In the genomic region with DNA sequence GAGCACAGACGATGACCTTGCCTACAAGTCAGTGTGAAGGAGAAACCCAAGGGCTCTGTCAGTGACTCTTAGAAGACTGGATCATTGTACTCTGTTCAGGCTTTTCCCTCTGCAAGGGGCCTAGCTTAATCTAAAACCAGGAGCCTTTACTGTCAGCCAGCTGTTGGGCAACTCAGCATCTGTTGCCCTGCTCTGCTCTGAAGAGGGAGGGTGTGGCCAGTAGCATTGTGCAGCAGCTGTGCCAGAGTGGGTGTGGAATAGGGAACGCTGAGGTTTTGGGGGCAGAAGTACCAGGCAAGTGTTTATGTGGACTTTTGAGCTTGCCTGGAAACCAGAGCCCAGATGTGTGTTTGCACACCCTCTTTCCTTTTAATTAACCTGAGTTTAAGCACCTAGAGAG, we compare ENCODE assay signal across 11 mouse cellular contexts.
A peak's percentile ranks its signal among the peaks of the same experiment; 100 is the strongest.
DNase-seq lines count a peak whose midpoint lies in the region; ATAC-seq and TF ChIP-seq lines count a peak whose summit lies in the region.
"Had no signal": no experiment of that assay in that cellular context is flagged by ENCODE, and none has a peak within 500 bp of the region (broad histone marks: within the 10 kb centered on the region; RNA-seq: fewer than 3 reads in every experiment).

No protein-coding gene starts in this region.

- H3K36me3 ChIP-seq in neural tube, embryonic 14.5 days (ENCODE audit: control insufficient read depth, insufficient read depth, low read length), result peaks cover 12% of the 10 kb centered on the region
- peaks cover 44% of the 10 kb centered on the region for H3K36me3 ChIP-seq in neural tube, embryonic 15.5 days
- peaks cover 64% of the 10 kb centered on the region for H3K36me3 ChIP-seq in forebrain, embryonic 14.5 days (ENCODE audit: control insufficient read depth, insufficient read depth, low read length)
- peaks cover 96% of the 10 kb centered on the region for H3K36me3 ChIP-seq in midbrain, embryonic 10.5 days

- H3K4me2 ChIP-seq in neural tube, embryonic 14.5 days (ENCODE audit: low read depth, low read length), result no peak overlapping the region
- no peak overlapping the region for H3K4me2 ChIP-seq in neural tube, embryonic 15.5 days
- H3K4me2 ChIP-seq in forebrain, embryonic 14.5 days (ENCODE audit: low read length), result no peak overlapping the region

- no peak overlapping the region for H3K9ac ChIP-seq in neural tube, embryonic 14.5 days (replicated peaks; ENCODE audit: low read depth, low read length)
- H3K9ac ChIP-seq in neural tube, embryonic 15.5 days (replicated peaks), result no peak overlapping the region
- H3K9ac ChIP-seq in forebrain, embryonic 14.5 days (ENCODE audit: low read length), result no peak overlapping the region

- no peaks in the 10 kb centered on the region for H3K4me1 ChIP-seq in neural tube, embryonic 14.5 days (ENCODE audit: control insufficient read depth, insufficient read depth, low read length)
- H3K4me1 ChIP-seq in neural tube, embryonic 15.5 days, result peaks cover 5% of the 10 kb centered on the region; the same call in 1 of the 2 replicates
- peaks cover 7% of the 10 kb centered on the region for H3K4me1 ChIP-seq in lung, adult 2 months (ENCODE audit: control insufficient read depth, insufficient read depth, low read length)
- H3K4me1 ChIP-seq in forebrain, embryonic 14.5 days (ENCODE audit: control insufficient read depth, insufficient read depth, low read length), result peaks cover 2% of the 10 kb centered on the region; the same call in 1 of the 2 replicates
- H3K4me1 ChIP-seq in midbrain, embryonic 10.5 days, result 0 out of 2 replicates have a peak, but pooled peaks cover 4% of the 10 kb centered on the region

- H3K9me3 ChIP-seq in neural tube, embryonic 14.5 days (ENCODE audit: control insufficient read depth, low read length), result no peaks in the 10 kb centered on the region
- no peaks in the 10 kb centered on the region for H3K9me3 ChIP-seq in neural tube, embryonic 15.5 days (replicated peaks)
- H3K9me3 ChIP-seq in forebrain, embryonic 14.5 days (replicated peaks; ENCODE audit: control insufficient read depth, low read length), result no peaks in the 10 kb centered on the region
- no peaks in the 10 kb centered on the region for H3K9me3 ChIP-seq in midbrain, embryonic 10.5 days (replicated peaks)

- WGBS in neural tube, embryonic 14.5 days, result 77% methylated on average over 2 of the region's 2 CpGs
- WGBS in neural tube, embryonic 15.5 days, result 82% methylated on average over 2 of the region's 2 CpGs
- 52% methylated on average over 2 of the region's 2 CpGs for WGBS in lung, adult 2 months
- 95% methylated on average over 2 of the region's 2 CpGs for WGBS in forebrain, embryonic 14.5 days
- WGBS in midbrain, embryonic 10.5 days, result 87% methylated on average over 2 of the region's 2 CpGs

- 0 out of 2 replicates have a peak overlapping the region, but pooled peaks have one; percentile 12 for H3K27ac ChIP-seq in neural tube, embryonic 14.5 days (ENCODE audit: low read depth, low read length)
- H3K27ac ChIP-seq in neural tube, embryonic 15.5 days (replicated peaks), result no peak overlapping the region
- no peak overlapping the region for H3K27ac ChIP-seq in forebrain, embryonic 14.5 days (ENCODE audit: low read depth, low read length)
- no peak overlapping the region for H3K27ac ChIP-seq in midbrain, embryonic 10.5 days (replicated peaks)
- H3K27ac ChIP-seq: heart, adult 2 months had no signal

- no peak for TF ChIP-seq CTCF in lung, adult 2 months (IDR thresholded peaks at IDR 0.05; ENCODE audit: insufficient read depth, low read length)

- H3K27me3 ChIP-seq in neural tube, embryonic 14.5 days (ENCODE audit: control insufficient read depth, insufficient read depth, low read length), result no peaks in the 10 kb centered on the region
- H3K27me3 ChIP-seq in neural tube, embryonic 15.5 days (replicated peaks), result no peaks in the 10 kb centered on the region
- no peaks in the 10 kb centered on the region for H3K27me3 ChIP-seq in forebrain, embryonic 14.5 days (replicated peaks; ENCODE audit: control insufficient read depth, insufficient read depth, low read length)
- no peaks in the 10 kb centered on the region for H3K27me3 ChIP-seq in midbrain, embryonic 10.5 days (ENCODE audit: low read depth, poor library complexity, severe bottlenecking)

- DNase-seq in heart, adult 9 months (ENCODE audit: low spot score in 2 of 2), result peak; percentile 25 to 32
- DNase-seq in heart, adult 8-10 months (ENCODE audit: low spot score), result no peak
- peak; percentile 21 for DNase-seq in lung, adult 2 months
- no peak for DNase-seq in forebrain, embryonic 14.5 days (ENCODE audit: low spot score)
- DNase-seq in natural killer cell, adult 2 months (ENCODE audit: low spot score in 2 of 2), result no peak
- no peak for DNase-seq in midbrain, embryonic 10.5 days (ENCODE audit: low spot score)
- DNase-seq: cerebellum, adult 2 months; right cerebral cortex, adult 18-20 months had no signal

- no peak for ATAC-seq in neural tube, embryonic 14.5 days (ENCODE audit: low read depth)
- ATAC-seq in neural tube, embryonic 15.5 days (ENCODE audit: low FRiP score), result no peak
- ATAC-seq in forebrain, embryonic 14.5 days, result no peak

- H3K4me3 ChIP-seq in neural tube, embryonic 14.5 days (ENCODE audit: low read depth, low read length), result no peak overlapping the region
- H3K4me3 ChIP-seq in neural tube, embryonic 15.5 days (replicated peaks), result no peak overlapping the region
- H3K4me3 ChIP-seq in lung, adult 2 months (replicated peaks; ENCODE audit: extremely low read depth, low read depth, low read length), result no peak overlapping the region
- H3K4me3 ChIP-seq in forebrain, embryonic 14.5 days (ENCODE audit: low read depth, low read length), result no peak overlapping the region
- no peak overlapping the region for H3K4me3 ChIP-seq in midbrain, embryonic 10.5 days
- H3K4me3 ChIP-seq: heart, adult 2 months had no signal

- TF ChIP-seq POLR2A in lung, adult 2 months (IDR thresholded peaks at IDR 0.05; ENCODE audit: borderline replicate concordance, extremely low read depth, low read depth, low read length), result no peak

Comparison
In these comparisons a context has a peak if more than half of its experiments do, and no peak if none do; other contexts are left out.
1. DNase-seq: peak in heart, adult 9 months (2 of 2) and lung, adult 2 months (single experiment); none in heart, adult 8-10 months (single experiment), forebrain, embryonic 14.5 days (single experiment), natural killer cell, adult 2 months (0 of 2) and midbrain, embryonic 10.5 days (single experiment).